Mouse (Mus musculus): ENCODE results near the gene Eif2ak4.

DNA sequence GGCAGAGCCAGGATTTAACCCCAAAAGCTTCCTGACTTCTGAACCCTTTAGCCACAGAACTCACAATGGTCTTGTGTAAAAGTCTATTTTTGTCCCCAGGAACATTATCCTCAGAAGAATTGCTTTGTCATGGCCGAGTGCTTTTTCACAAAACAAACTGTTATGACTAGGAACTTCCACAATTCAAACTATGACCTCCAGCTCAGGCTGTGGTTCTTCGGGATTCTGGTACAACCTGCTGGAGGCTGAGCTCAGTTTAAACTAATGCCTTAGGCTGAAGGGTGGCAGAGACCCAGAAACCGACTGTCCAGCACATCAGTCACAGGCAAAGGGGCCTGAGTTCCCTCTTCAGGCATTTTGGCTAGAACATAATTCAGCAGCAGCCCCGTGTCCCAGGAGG lies 34.9 kb upstream of the Eif2ak4 start:
- TF ChIP-seq CTCF (IDR thresholded peaks at IDR 0.05; ENCODE audit: insufficient read depth, low read length): no peak
- TF ChIP-seq POLR2A (IDR thresholded peaks at IDR 0.05; ENCODE audit: borderline replicate concordance, extremely low read depth, low read depth, low read length): no peak
